Mouse (Mus musculus) hindbrain, embryonic 14.5 days (tissue): Measurements from ENCODE around the gene Ccdc85c. TPM values are rescaled to one million over a fixed set of nuclear protein-coding genes. Genes with fewer than 3 reads are reported as not detected.

Source experiments
- ATAC-seq: fragments of 200-750 bp; cut with Nextera tagmentation; 2 replicates; pipeline ENCODE4 v1.8.0; 2017; ENCODE audit warnings: moderate number of reproducible peaks, mild to moderate bottlenecking, moderate TSS enrichment, moderate library complexity; ENCODE audit not compliant: low FRiP score
- DNase-seq: peaks from one replicate; pipeline ENCODE4 v3.0.0-alpha.2; 2015; ENCODE audit warnings: low spot score
- H3K27ac ChIP-seq: fragments of 300-500 bp; sonication (generic); 2 replicates; pipeline ENCODE4 v1.5.1; 2014; ENCODE audit warnings: mild to moderate bottlenecking, moderate library complexity
- H3K27me3 ChIP-seq: fragments of 300-500 bp; sonication (generic); 2 replicates; pipeline ENCODE4 v1.6.1; 2014; ENCODE audit warnings: mild to moderate bottlenecking, low read length, mixed read lengths; ENCODE audit not compliant: control insufficient read depth, insufficient read depth
- H3K36me3 ChIP-seq: fragments of 300-500 bp; sonication (generic); replicated peaks from 2 replicates; pipeline ENCODE4 v1.6.1; 2014; ENCODE audit not compliant: control insufficient read depth, insufficient read depth
- H3K4me1 ChIP-seq: fragments of 300-500 bp; sonication (generic); replicated peaks from 2 replicates; pipeline ENCODE4 v1.6.1; 2014; ENCODE audit warnings: antibody characterized with exemption, low read length, mixed read lengths; ENCODE audit not compliant: control insufficient read depth, insufficient read depth
- H3K4me2 ChIP-seq: fragments of 300-500 bp; sonication (generic); replicated peaks from 2 replicates; pipeline ENCODE4 v1.6.1; 2014; ENCODE audit warnings: mild to moderate bottlenecking, moderate library complexity
- H3K4me3 ChIP-seq: fragments of 300-500 bp; sonication (generic); replicated peaks from 2 replicates; pipeline ENCODE4 v1.5.1; 2014; ENCODE audit warnings: mild to moderate bottlenecking, low read length
- H3K9ac ChIP-seq: fragments of 300-500 bp; sonication (generic); 2 replicates; pipeline ENCODE4 v1.6.1; 2014
- H3K9me3 ChIP-seq: fragments of 300-500 bp; sonication (generic); 2 replicates; pipeline ENCODE4 v1.6.1; 2016; ENCODE audit warnings: low read length; ENCODE audit not compliant: control insufficient read depth
- WGBS: fragments of 180-500 bp; shearing (Covaris S2); extraction: QIAGEN DNeasy Blood & Tissue Kit; methylation state at CpG from one replicate; pipeline ENCODE4 v1.1.7; 2014; 5-methylcytosine and 5-hydroxymethylcytosine counted together
- polyA plus RNA-seq: library from polyadenylated mRNA; unstranded; fragments of >200 nt; fragmentation: Nextera tagmentation; extraction: Ambion mirVana; gene quantifications from 2 replicates; pipeline ENCODE4 v1.2.1, GENCODE M21; 2014

Gene Ccdc85c
- polyA plus RNA-seq, 1 experiment from 2014 or later, result 16.5 TPM

DNA sequence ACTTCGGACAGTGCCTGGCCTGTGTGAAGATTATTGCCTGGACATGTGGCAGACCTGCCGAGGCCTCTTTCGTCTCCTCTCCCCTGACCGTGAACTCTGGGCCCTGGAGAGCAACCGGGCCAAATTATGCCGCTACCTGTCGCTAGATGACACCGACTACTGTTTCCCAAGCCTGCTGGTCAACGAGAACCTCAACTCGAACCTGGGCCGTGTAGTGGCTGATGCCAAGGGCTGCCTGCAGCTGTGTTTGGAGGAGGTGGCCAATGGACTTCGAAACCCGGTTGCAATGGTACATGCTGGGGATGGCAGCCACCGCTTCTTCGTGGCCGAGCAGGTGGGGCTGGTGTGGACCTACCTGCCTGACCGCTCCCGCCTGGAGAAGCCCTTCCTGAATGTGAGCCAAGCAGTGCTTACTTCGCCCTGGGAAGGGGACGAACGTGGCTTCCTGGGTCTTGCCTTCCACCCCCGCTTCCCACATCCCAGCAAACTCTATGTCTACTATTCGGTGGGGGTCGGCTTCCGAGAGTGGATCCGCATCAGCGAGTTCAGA, 36.6 kb upstream of the Ccdc85c start:
- Histone ChIP-seq H3K4me3 (no peak overlapping the region), H3K36me3 (no peaks in the 10 kb centered on the region), H3K4me2 (no peak overlapping the region), H3K27ac (no peak overlapping the region), H3K4me1 (peaks cover 4% of the 10 kb centered on the region; the same call in 1 of the 2 replicates), H3K27me3 (no peaks in the 10 kb centered on the region), H3K9me3 (no peaks in the 10 kb centered on the region), H3K9ac (no peak overlapping the region)
- ATAC-seq (no peak), DNase-seq (no peak)
- WGBS, result 85% methylated on average over 27 of the region's 27 CpGs

DNA sequence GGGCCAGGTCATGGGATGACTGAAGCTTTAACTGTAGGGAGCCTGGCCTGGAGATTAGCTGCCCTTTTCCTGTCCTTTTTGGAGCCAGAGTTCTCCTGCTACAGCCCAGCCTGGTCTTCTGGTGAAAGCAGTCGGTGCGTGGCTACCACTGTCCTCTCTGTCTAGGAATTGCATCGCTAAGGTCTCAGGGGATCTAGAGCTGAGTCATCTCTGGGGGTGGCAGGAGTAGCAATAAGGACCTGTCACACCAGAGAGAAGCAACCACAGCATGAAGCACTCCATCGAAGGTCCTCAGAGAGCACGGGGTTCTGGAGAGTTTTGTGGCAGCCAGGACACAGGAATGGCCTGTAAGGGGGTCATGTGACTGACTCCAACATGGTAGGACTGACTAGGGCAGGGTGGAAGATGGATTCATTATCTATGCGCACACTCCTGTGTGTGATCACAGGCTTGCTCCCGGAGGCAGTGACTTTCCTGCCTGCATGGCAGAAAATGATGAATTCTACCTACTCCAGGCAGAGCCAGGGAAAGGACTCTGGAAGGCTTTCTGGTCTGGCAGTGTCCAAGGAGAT, 35.3 kb upstream of the Ccdc85c start:
- no peak overlapping the region for H3K4me2 ChIP-seq
- H3K27me3 ChIP-seq, result 0 out of 2 replicates have a peak, but pooled peaks cover 2% of the 10 kb centered on the region
- no peak overlapping the region for H3K9ac ChIP-seq
- H3K27ac ChIP-seq, result no peak overlapping the region
- H3K4me3 ChIP-seq, result no peak overlapping the region
- H3K36me3 ChIP-seq, result no peaks in the 10 kb centered on the region
- DNase-seq (no peak), ATAC-seq (no peak)
- peaks cover 12% of the 10 kb centered on the region for H3K4me1 ChIP-seq
- WGBS, result 65% methylated on average over 7 of the region's 7 CpGs
- no peaks in the 10 kb centered on the region for H3K9me3 ChIP-seq

DNA sequence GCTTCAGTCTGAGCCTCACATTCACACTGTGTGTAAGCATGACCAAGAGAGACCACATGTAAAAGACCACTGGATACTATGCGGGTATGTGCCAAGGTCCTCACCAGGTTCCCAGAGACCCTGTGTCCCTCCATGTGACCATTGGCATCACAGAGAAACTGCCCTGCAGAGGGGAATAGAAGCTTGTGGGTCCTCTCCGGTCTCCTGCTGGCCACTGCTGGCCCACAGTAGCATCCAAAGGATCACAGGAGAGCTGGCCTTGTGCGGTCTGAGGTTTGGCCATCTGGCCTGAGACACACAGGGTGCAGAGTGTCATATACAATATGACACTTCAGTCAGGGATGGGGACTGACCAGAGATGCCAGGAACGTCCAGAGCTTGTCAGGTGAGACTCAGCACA, 34.8 kb upstream of the Ccdc85c start:
- no peak for DNase-seq
- H3K9me3 ChIP-seq, result no peaks in the 10 kb centered on the region
- H3K36me3 ChIP-seq, result no peaks in the 10 kb centered on the region
- no peak overlapping the region for H3K4me2 ChIP-seq
- ATAC-seq, result no peak
- H3K9ac ChIP-seq, result no peak overlapping the region
- peaks cover 12% of the 10 kb centered on the region for H3K4me1 ChIP-seq
- WGBS, result 88% methylated on average over 4 of the region's 4 CpGs
- 0 out of 2 replicates have a peak, but pooled peaks cover 5% of the 10 kb centered on the region for H3K27me3 ChIP-seq
- H3K4me3 ChIP-seq, result no peak overlapping the region
- no peak overlapping the region for H3K27ac ChIP-seq

DNA sequence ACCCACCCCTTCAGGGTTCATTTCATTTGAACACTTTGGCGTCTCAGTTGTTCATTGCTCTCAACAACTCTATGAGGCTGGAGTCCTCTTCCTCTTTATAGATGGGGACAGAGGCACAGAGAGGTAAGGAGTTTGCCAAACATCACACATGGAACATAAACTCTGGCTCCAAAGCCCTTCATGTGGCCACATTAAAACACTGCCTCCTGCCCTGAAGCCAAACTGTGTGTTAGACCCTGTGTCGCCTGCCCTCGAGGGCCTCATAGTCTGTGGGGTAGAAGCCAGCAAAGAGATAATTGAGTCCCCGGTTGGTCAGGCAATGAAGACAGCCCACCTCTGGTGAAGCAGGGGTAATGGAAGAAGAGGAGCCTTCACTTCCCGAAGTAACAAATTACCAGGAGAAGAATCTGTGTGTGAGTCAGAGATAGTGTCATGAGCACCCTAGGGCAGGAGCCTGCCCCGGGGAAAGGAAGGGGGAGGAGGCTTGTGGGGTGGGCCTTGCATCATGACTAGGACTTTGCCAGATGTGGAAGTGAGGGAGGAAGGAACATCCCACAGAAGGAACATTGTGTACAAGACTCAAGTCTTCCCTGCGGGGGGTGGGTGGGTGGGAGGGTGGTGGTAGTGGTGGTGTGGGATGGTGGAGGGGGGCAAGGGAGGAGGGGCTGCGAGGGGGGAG, 34.0 kb upstream of the Ccdc85c start:
- peaks cover 12% of the 10 kb centered on the region for H3K4me1 ChIP-seq
- ATAC-seq (no peak), DNase-seq (no peak)
- H3K9ac ChIP-seq, result no peak overlapping the region
- no peaks in the 10 kb centered on the region for H3K9me3 ChIP-seq
- no peak overlapping the region for H3K4me2 ChIP-seq
- 0 out of 2 replicates have a peak, but pooled peaks cover 5% of the 10 kb centered on the region for H3K27me3 ChIP-seq
- no peak overlapping the region for H3K4me3 ChIP-seq
- 69% methylated on average over 8 of the region's 8 CpGs for WGBS
- no peaks in the 10 kb centered on the region for H3K36me3 ChIP-seq
- no peak overlapping the region for H3K27ac ChIP-seq

DNA sequence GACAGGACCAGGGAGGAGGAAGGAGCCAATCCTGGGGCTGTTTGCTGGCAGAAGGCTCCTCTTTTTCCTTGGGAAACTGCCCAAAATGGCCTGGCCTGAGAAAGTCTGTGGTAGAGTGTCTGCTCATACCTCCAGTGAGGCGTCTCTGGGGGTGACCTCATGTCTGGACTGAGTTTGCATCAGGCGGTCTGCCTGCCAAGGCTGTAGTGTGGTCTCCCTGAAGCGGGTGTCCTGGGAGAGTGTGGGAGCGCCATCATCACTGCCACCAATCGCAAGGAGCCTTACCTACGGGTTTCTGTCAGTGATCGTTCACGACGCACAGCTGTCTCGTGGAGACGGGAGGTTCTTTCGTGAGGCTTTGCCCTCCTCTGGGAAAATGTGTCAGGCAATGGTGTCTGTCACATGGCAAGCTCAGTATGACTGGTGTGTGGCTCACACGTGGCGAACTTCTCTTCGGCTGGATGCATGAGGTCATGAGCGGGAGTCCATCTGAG, 33.2 kb upstream of the Ccdc85c start:
- Histone ChIP-seq H3K4me3 (no peak overlapping the region), H3K4me2 (no peak overlapping the region), H3K9me3 (no peaks in the 10 kb centered on the region), H3K4me1 (peaks cover 12% of the 10 kb centered on the region), H3K36me3 (no peaks in the 10 kb centered on the region), H3K9ac (no peak overlapping the region), H3K27me3 (0 out of 2 replicates have a peak, but pooled peaks cover 5% of the 10 kb centered on the region), H3K27ac (no peak overlapping the region)
- WGBS, result 77% methylated on average over 16 of the region's 16 CpGs
- DNase-seq, result no peak
- no peak for ATAC-seq

DNA sequence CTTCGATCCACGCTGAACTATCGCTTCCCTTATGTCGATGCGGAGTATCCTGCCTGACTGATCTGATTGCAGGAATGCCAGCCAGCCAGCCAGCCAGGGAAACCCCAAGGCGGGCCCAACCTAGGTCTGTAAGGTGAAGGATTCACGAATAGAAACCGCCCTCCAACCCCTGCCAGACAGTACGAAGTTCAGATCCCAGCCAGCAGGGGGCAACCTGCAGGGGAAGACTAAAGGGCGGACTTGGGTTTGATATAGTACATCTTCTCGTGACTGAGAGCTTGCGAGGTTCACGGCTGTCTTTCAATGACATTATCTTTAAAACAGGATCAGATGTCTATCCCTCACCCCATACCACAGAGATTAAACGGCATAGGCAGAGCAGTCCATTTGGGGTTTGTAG, 32.3 kb upstream of the Ccdc85c start:
- Histone ChIP-seq H3K36me3 (no peaks in the 10 kb centered on the region), H3K9ac (no peak overlapping the region), H3K27me3 (0 out of 2 replicates have a peak, but pooled peaks cover 5% of the 10 kb centered on the region), H3K27ac (no peak overlapping the region), H3K4me3 (no peak overlapping the region), H3K4me2 (no peak overlapping the region), H3K4me1 (peaks cover 12% of the 10 kb centered on the region), H3K9me3 (no peaks in the 10 kb centered on the region)
- 26% methylated on average over 14 of the region's 14 CpGs for WGBS
- DNase-seq (no peak), ATAC-seq (no peak)

DNA sequence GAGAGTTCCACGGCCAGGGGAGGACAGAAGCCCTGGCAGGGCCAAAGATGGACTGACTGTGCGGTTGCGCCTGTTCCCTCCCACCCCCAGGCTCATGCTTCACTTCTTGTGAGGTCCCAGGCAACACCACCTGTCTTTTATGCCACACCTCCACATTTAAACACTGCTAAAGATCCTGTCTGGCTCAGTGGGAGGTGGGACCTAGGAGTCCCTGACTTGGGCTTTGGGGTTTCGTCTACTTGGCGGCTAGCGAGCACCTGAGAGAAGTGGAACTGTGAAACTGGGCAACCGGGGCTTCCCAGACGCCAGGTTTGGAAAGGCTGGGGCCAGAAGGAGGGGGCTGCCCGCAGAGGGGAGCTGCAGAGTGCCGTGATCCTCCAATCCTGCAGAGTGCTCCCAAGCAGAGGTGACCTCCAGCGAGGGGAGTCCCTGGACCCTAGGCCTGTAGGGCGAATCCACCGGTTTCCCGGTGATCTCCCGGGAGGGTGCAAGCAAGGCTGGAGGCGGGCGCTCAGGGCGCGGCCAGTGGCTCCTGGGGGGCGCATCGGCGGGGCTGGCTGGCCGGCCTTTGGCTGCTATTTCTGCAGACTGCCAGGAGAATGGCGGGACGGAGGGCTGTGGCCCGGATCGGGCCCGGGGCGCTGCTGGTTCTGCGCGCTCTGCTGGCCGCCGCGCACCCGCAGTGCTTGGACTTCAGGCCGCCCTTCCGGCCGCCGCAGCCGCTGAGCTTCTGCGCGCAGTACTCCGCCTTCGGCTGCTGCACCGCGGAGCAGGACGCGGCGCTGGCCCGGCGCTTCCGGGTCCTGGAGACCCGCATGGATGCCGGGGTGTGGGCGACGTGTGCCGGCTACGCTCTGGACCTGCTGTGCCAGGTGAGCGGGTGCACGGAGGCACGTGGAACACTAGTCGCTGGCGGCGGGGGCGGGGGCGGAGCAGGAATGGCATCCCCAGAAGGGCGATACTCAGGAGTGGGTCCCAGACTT, 30.9 kb upstream of the Ccdc85c start, which contains the start of gene Hhipl1:
Gene Hhipl1 (plus strand): TSS at position 459 of the 983 bp plus-strand sequence.
- H3K4me2 ChIP-seq, result peak within 1 kb of the TSS; percentile 96
- no peaks in the 10 kb centered on the region for H3K9me3 ChIP-seq
- H3K4me1 ChIP-seq, result peaks cover 12% of the 10 kb centered on the region
- 4% methylated on average over 62 of the region's 67 CpGs for WGBS
- 0 out of 2 replicates have a peak, but pooled peaks cover 5% of the 10 kb centered on the region for H3K27me3 ChIP-seq
- no peak within 1 kb of the TSS for H3K27ac ChIP-seq
- DNase-seq (peak; percentile 52), ATAC-seq (peak; percentile 40; the same call in 1 of the 2 replicates)
- H3K4me3 ChIP-seq, result peak within 1 kb of the TSS; percentile 62
- no peaks in the 10 kb centered on the region for H3K36me3 ChIP-seq
- peak within 1 kb of the TSS; percentile 88 for H3K9ac ChIP-seq

DNA sequence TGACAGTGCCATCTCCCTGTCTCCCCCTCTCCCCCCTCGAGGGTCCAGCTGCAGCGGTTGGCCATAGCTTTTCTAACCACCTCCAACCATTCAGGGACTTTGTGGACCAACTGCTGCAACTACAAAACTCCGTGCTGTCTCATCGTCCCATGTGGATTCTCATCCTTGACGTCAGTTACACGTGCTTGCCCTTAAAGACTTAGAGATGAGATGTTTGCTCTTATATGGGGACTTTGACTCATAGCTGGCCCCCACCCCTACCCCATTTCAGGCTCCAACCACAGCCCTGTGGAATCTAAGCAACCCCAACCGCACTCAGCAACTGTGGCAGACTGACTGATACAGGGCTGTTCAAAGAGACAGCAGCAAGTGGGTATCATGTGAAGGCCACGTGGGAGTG, 29.9 kb upstream of the Ccdc85c start:
- DNase-seq, result no peak
- H3K4me3 ChIP-seq, result no peak overlapping the region
- no peak overlapping the region for H3K4me2 ChIP-seq
- H3K4me1 ChIP-seq, result peaks cover 8% of the 10 kb centered on the region
- H3K27me3 ChIP-seq, result 0 out of 2 replicates have a peak, but pooled peaks cover 5% of the 10 kb centered on the region
- WGBS, result 78% methylated on average over 8 of the region's 8 CpGs
- ATAC-seq, result no peak
- no peak overlapping the region for H3K9ac ChIP-seq
- H3K27ac ChIP-seq, result no peak overlapping the region
- H3K9me3 ChIP-seq, result no peaks in the 10 kb centered on the region
- no peaks in the 10 kb centered on the region for H3K36me3 ChIP-seq
